Mouse (Mus musculus): ENCODE measurements at regions not wholly inside any gene's neighbourhood (a gene's known extent, or its start where the extent isn't known, plus 50 kb on each side); places are given as distances from the start of the nearest gene placed in this dataset.

DNA sequence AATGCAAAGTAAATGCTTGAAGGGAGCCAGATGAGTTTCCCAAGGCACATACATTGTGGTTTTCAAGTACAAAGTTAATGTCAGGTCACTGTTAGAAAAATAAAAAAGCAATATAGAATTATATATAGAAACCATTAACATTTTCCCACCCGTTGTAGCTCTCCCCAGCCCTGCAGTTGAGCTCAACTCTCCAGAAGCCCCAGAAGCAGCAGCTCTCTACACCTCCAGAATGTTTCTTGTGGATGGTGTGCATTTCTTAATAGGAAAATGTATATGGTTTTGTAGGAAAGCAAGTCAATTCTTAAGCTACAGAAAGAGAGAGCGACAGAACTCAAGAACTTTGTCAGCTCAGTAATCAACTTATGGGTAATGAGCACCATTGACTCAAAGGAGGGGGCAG, 265.4 kb downstream of the Parp8 start (continued):
- TF ChIP-seq ZMIZ1 (IDR thresholded peaks at IDR 0.05; ENCODE audit: low read depth, low read length): no peak

DNA sequence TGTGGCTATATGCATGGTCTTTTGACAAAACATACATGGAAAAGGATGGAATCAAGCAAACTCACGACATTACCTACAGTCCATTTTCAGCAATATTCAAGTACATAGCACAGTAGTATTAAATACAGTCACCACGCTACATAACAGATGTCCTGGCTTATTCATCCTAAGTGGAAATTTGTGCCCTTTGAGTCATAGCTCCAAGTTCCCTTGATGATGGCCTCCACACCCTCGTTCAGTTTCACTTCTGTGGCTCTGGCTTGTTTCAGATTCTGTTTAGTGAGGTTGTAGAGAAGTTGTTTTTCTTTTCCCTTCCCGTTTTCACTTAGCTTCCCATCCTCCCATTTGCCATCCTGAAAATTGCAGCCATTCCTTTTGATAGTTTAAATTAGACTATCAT, 284.5 kb downstream of the Parp8 start:
- Histone ChIP-seq H3K79me2 (ENCODE audit: control insufficient read depth, insufficient read depth, low read length, poor library complexity) (no peaks in the 10 kb centered on the region), H3K36me3 (ENCODE audit: control insufficient read depth in 1 of 2, insufficient read depth in 2 of 2, low read length in 2 of 2) (no peaks in the 10 kb centered on the region), H3K27me3 (ENCODE audit: control insufficient read depth in 1 of 2, insufficient read depth in 2 of 2, low read length in 2 of 2) (no peaks in the 10 kb centered on the region), H3K9ac (ENCODE audit: control insufficient read depth, low read depth, low read length, poor library complexity, severe bottlenecking) (no peak overlapping the region), H3K27ac (ENCODE audit: control insufficient read depth, low read depth, low read length) (no peak overlapping the region), H3K4me3 (ENCODE audit: control insufficient read depth in 1 of 2, insufficient read depth in 1 of 2, low read depth in 2 of 2, low read length in 2 of 2) (no peak overlapping the region), H3K9me3 (replicated peaks; ENCODE audit: insufficient read depth, low read length) (no peaks in the 10 kb centered on the region), H3K4me1 (ENCODE audit: control insufficient read depth in 1 of 2, insufficient read depth in 2 of 2, low read length in 2 of 2) (no peaks in the 10 kb centered on the region)
- TF ChIP-seq MEF2A (IDR thresholded peaks at IDR 0.05; ENCODE audit: extremely low read depth, insufficient replicate concordance, low read depth, low read length, poor library complexity, severe bottlenecking): no peak
- TF ChIP-seq EP300 (IDR thresholded peaks at IDR 0.05; ENCODE audit: low read depth in 1 of 2, low read length in 2 of 2): no peak
- no peak for TF ChIP-seq RCOR1 (IDR thresholded peaks at IDR 0.05; ENCODE audit: low read depth, low read length)
- TF ChIP-seq NRF1 (IDR thresholded peaks at IDR 0.05; ENCODE audit: insufficient read depth, low read depth, low read length, poor library complexity, severe bottlenecking): no peak
- no peak for TF ChIP-seq JUND (IDR thresholded peaks at IDR 0.05; ENCODE audit: low read depth, low read length)
- no peak for TF ChIP-seq SIN3A (IDR thresholded peaks at IDR 0.05; ENCODE audit: low read length)
- TF ChIP-seq HCFC1 (IDR thresholded peaks at IDR 0.05; ENCODE audit: low read depth, low read length): no peak
- no peak for TF ChIP-seq POLR2AphosphoS2 (IDR thresholded peaks at IDR 0.05; ENCODE audit: low read length)
- TF ChIP-seq MXI1 (IDR thresholded peaks at IDR 0.05; ENCODE audit: low read depth, low read length): no peak
- no peak for TF ChIP-seq CHD1 (IDR thresholded peaks at IDR 0.05; ENCODE audit: low read depth, low read length)
- TF ChIP-seq KAT2A (conservative IDR thresholded peaks at IDR 0.05; ENCODE audit: low read depth, low read length): no peak
- TF ChIP-seq SMC3 (IDR thresholded peaks at IDR 0.05; ENCODE audit: low read depth, low read length): no peak
- no peak for TF ChIP-seq MYC (IDR thresholded peaks at IDR 0.05; ENCODE audit: low read depth, low read length)
- DNase-seq (ENCODE audit: low read depth, low spot score): no peak

DNA sequence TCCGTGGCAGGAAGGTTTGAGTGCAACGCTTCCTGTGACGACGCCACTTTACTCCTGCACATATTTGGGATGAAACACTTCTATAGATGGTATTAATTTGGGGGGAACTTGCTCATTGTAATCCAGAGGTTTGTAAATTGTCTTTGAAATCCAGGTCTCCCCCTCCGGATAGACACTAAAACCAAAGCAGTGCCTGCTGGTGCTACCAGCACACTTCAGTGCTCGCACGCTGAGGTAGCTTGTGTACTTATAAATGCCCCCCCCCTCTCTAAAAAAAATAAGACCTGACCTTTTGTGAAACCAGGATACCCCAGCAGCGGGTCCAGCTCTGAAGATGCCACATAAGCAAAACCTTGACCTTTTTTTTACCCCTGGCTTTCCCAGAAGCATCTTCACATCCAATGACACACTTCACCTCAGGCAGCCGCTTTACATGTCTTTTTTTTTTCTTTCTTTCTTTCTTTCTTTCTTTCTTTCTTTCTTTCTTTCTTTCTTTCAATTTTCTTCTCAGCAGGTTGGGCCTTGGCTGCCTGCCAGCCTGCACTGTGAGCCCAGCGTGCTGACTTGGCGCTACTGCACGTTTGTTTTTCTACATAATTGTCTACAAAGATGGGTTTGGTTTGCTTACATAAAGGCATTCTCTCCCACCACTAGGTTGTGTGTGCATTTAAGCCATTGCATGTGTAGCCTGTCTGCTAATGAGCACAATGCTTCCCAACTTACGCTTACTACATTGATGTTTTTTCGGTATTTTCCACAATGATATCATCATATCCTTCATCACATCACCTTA, 301.8 kb downstream of the Parp8 start:
- H3K4me3 ChIP-seq (ENCODE audit: control insufficient read depth in 1 of 2, insufficient read depth in 1 of 2, low read depth in 2 of 2, low read length in 2 of 2): no peak overlapping the region
- no peak overlapping the region for H3K9ac ChIP-seq (ENCODE audit: control insufficient read depth, low read depth, low read length, poor library complexity, severe bottlenecking)
- H3K36me3 ChIP-seq (ENCODE audit: control insufficient read depth in 1 of 2, insufficient read depth in 2 of 2, low read length in 2 of 2): no peaks in the 10 kb centered on the region
- H3K9me3 ChIP-seq (replicated peaks; ENCODE audit: insufficient read depth, low read length): no peaks in the 10 kb centered on the region
- H3K79me2 ChIP-seq (ENCODE audit: control insufficient read depth, insufficient read depth, low read length, poor library complexity): no peaks in the 10 kb centered on the region
- no peak for TF ChIP-seq GABPA (IDR thresholded peaks at IDR 0.05; ENCODE audit: low read depth, low read length)
- TF ChIP-seq SIN3A (IDR thresholded peaks at IDR 0.05; ENCODE audit: low read length): no peak
- TF ChIP-seq POLR2AphosphoS5 (IDR thresholded peaks at IDR 0.05; ENCODE audit: borderline replicate concordance, low read depth, low read length): no peak
- TF ChIP-seq MXI1 (IDR thresholded peaks at IDR 0.05; ENCODE audit: low read depth, low read length): no peak
- TF ChIP-seq ETS1 (IDR thresholded peaks at IDR 0.05; ENCODE audit: low read depth, low read length): no peak
- no peak for TF ChIP-seq ZC3H11A (IDR thresholded peaks at IDR 0.05; ENCODE audit: low read depth, low read length)
- no peak for DNase-seq (ENCODE audit: low read depth, low spot score)
- H3K27me3 ChIP-seq (ENCODE audit: control insufficient read depth in 1 of 2, insufficient read depth in 2 of 2, low read length in 2 of 2): no peaks in the 10 kb centered on the region
- no peak overlapping the region for H3K27ac ChIP-seq (ENCODE audit: control insufficient read depth, low read depth, low read length)
- H3K4me1 ChIP-seq (ENCODE audit: control insufficient read depth in 1 of 2, insufficient read depth in 2 of 2, low read length in 2 of 2): no peaks in the 10 kb centered on the region

Measured in MEL (cell line).